Mouse (Mus musculus): ENCODE measurements around the gene Cacnb4. TPM values are rescaled to one million over a fixed set of nuclear protein-coding genes. Genes with fewer than 3 reads are reported as not detected.

The Cacnb4 gene
- polyA plus RNA-seq, 1 experiment from 2014 or later, result 18.0 TPM

GRCm38 (mm10) chr2:52562356-52562755 is 114.3 kb downstream of the Cacnb4 start:
- WGBS, result 94% methylated on average over 3 of the region's 3 CpGs

GRCm38 (mm10) chr2:52561137-52561536 is 115.5 kb downstream of the Cacnb4 start:
- Histone ChIP-seq H3K4me1 (ENCODE audit: control insufficient read depth, insufficient read depth, low read length) (peaks cover 10% of the 10 kb centered on the region; the same call in 1 of the 2 replicates), H3K9ac (replicated peaks; ENCODE audit: low read length) (no peak overlapping the region), H3K27me3 (ENCODE audit: control insufficient read depth, insufficient read depth, low read length) (no peaks in the 10 kb centered on the region), H3K4me2 (ENCODE audit: low read length) (no peak overlapping the region), H3K4me3 (replicated peaks; ENCODE audit: low read depth, low read length) (no peak overlapping the region), H3K9me3 (ENCODE audit: control insufficient read depth, low read length) (no peaks in the 10 kb centered on the region), H3K27ac (replicated peaks; ENCODE audit: low read depth, low read length) (no peak overlapping the region), H3K36me3 (ENCODE audit: control insufficient read depth, insufficient read depth, low read length) (no peaks in the 10 kb centered on the region)
- DNase-seq (no peak), ATAC-seq (ENCODE audit: low FRiP score, low TSS enrichment) (no peak)
- 89% methylated on average over 7 of the region's 7 CpGs for WGBS

More at GRCm38 (mm10) chr2:52562356-52562755, 114.3 kb downstream of the Cacnb4 start:
- Histone ChIP-seq H3K36me3 (ENCODE audit: control insufficient read depth, insufficient read depth, low read length) (no peaks in the 10 kb centered on the region), H3K27ac (replicated peaks; ENCODE audit: low read depth, low read length) (no peak overlapping the region), H3K9ac (replicated peaks; ENCODE audit: low read length) (no peak overlapping the region), H3K9me3 (ENCODE audit: control insufficient read depth, low read length) (no peaks in the 10 kb centered on the region), H3K4me1 (ENCODE audit: control insufficient read depth, insufficient read depth, low read length) (no peaks in the 10 kb centered on the region), H3K4me3 (replicated peaks; ENCODE audit: low read depth, low read length) (no peak overlapping the region), H3K4me2 (ENCODE audit: low read length) (no peak overlapping the region), H3K27me3 (ENCODE audit: control insufficient read depth, insufficient read depth, low read length) (no peaks in the 10 kb centered on the region)
- ATAC-seq (ENCODE audit: low FRiP score, low TSS enrichment), result no peak
- no peak for DNase-seq

DNA sequence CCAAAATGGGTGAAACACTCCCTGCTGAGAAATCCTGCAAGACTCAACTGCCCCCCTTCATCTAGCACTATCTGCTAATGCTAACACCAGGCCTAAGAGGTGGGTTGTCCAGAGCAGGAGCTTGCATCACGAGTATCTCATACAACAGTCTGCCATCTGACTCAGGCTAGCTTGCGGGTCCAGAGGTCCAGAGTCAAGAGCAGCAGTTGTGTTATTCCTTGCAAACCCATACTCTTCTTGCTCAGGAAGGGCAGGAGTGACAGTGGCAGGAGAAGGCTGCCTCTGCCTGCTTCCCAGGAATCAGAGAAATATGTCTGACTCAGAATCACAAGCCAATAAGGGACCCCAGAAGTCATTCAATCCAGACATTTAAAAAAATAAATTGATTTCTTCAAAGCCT is 116.4 kb downstream of the Cacnb4 start:
- Histone ChIP-seq H3K9me3 (ENCODE audit: control insufficient read depth, low read length) (no peaks in the 10 kb centered on the region), H3K4me2 (ENCODE audit: low read length) (no peak overlapping the region), H3K27ac (replicated peaks; ENCODE audit: low read depth, low read length) (no peak overlapping the region), H3K36me3 (ENCODE audit: control insufficient read depth, insufficient read depth, low read length) (no peaks in the 10 kb centered on the region), H3K4me1 (ENCODE audit: control insufficient read depth, insufficient read depth, low read length) (peaks cover 19% of the 10 kb centered on the region; the same call in 1 of the 2 replicates), H3K9ac (replicated peaks; ENCODE audit: low read length) (no peak overlapping the region), H3K27me3 (ENCODE audit: control insufficient read depth, insufficient read depth, low read length) (no peaks in the 10 kb centered on the region), H3K4me3 (replicated peaks; ENCODE audit: low read depth, low read length) (no peak overlapping the region)
- WGBS, result 82% methylated on average over 2 of the region's 2 CpGs
- ATAC-seq (ENCODE audit: low FRiP score, low TSS enrichment) (no peak), DNase-seq (no peak)

DNA sequence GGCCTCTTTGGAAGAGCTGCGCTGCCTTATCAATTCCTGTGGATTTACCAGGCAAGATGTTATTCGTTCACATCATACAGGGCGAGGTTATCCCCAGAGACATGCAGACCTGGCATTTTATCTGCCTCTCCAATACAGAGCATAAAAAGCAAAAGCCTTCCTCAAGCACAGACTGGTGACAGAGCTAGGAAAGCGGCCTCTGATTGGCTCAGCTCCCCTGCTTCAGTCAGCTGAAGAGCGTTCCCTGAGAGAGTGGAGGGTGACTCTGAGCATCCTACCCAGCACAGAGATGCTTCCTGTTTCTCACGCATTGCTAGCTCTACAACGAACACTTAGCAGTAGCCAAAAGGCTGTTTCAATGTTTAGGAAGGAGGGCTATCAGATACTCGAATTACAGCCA is 118.2 kb downstream of the Cacnb4 start:
- H3K9me3 ChIP-seq (ENCODE audit: control insufficient read depth, low read length), result no peaks in the 10 kb centered on the region
- 22% methylated on average over 8 of the region's 8 CpGs for WGBS

DNA sequence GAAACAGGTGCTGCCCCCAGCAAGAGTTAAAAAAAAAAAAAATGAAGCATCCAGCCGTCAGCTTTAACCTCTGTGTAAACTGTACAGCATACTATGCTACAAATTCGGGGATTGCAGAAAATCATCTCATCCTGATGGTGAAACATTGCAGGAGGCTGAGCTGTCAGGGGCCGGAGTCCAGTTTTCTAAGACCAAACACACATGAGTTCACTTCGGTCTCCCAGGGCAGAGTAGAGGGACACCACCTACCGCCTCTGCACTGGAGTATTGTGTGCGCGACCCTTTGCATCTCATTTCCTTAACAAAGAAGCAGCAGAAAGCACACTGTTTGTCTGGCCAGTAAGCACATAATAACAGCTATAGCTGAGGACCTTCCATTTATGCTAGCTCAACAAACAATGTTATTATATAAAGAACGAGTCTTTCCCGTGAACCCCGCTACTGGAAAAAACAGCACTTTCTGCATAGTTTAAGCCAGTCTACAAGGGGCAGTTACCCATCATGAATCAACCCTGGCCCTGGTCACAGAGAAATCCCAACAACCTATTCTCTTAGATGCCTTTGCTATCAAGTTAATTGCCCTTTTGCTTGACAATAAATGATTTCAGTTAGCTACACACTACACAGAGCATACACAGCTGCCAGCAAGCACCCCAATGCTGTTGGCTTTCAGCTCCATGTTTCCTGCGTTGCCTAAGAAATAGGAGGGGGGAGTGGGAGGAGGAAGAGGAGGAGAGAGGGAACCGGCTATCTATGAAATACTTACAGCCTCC is 118.9 kb downstream of the Cacnb4 start:
- WGBS, result 22% methylated on average over 12 of the region's 12 CpGs
- Histone ChIP-seq H3K4me1 (ENCODE audit: control insufficient read depth, insufficient read depth, low read length) (peaks cover 19% of the 10 kb centered on the region; the same call in 1 of the 2 replicates), H3K4me2 (ENCODE audit: low read length) (peak overlapping the region; percentile 55), H3K27me3 (ENCODE audit: control insufficient read depth, insufficient read depth, low read length) (no peaks in the 10 kb centered on the region), H3K9ac (replicated peaks; ENCODE audit: low read length) (peak overlapping the region; percentile 67), H3K36me3 (ENCODE audit: control insufficient read depth, insufficient read depth, low read length) (no peaks in the 10 kb centered on the region), H3K4me3 (replicated peaks; ENCODE audit: low read depth, low read length) (peak overlapping the region; percentile 51), H3K27ac (replicated peaks; ENCODE audit: low read depth, low read length) (peak overlapping the region; percentile 85), H3K9me3 (ENCODE audit: control insufficient read depth, low read length) (no peaks in the 10 kb centered on the region)
- DNase-seq (peak; percentile 75), ATAC-seq (ENCODE audit: low FRiP score, low TSS enrichment) (peak; percentile 73)

More for the DNA sequence above, 118.2 kb downstream of the Cacnb4 start:
- Histone ChIP-seq H3K9ac (replicated peaks; ENCODE audit: low read length) (peak overlapping the region; percentile 67), H3K4me2 (ENCODE audit: low read length) (peak overlapping the region; percentile 55), H3K27ac (replicated peaks; ENCODE audit: low read depth, low read length) (peak overlapping the region; percentile 85), H3K36me3 (ENCODE audit: control insufficient read depth, insufficient read depth, low read length) (no peaks in the 10 kb centered on the region), H3K4me1 (ENCODE audit: control insufficient read depth, insufficient read depth, low read length) (peaks cover 19% of the 10 kb centered on the region; the same call in 1 of the 2 replicates), H3K4me3 (replicated peaks; ENCODE audit: low read depth, low read length) (peak overlapping the region; percentile 51), H3K27me3 (ENCODE audit: control insufficient read depth, insufficient read depth, low read length) (no peaks in the 10 kb centered on the region)
- DNase-seq, result peak; percentile 88
- peak; percentile 97 for ATAC-seq (ENCODE audit: low FRiP score, low TSS enrichment)

- peak; percentile 17 for DNase-seq
- H3K36me3 ChIP-seq (ENCODE audit: control insufficient read depth, insufficient read depth, low read length), result no peaks in the 10 kb centered on the region
- peak overlapping the region; percentile 55 for H3K4me2 ChIP-seq (ENCODE audit: low read length)
- ATAC-seq (ENCODE audit: low FRiP score, low TSS enrichment), result no peak
- H3K27me3 ChIP-seq (ENCODE audit: control insufficient read depth, insufficient read depth, low read length), result no peaks in the 10 kb centered on the region
- H3K4me3 ChIP-seq (replicated peaks; ENCODE audit: low read depth, low read length), result peak overlapping the region; percentile 51
- 63% methylated on average over 4 of the region's 4 CpGs for WGBS
- no peaks in the 10 kb centered on the region for H3K9me3 ChIP-seq (ENCODE audit: control insufficient read depth, low read length)
- H3K27ac ChIP-seq (replicated peaks; ENCODE audit: low read depth, low read length), result no peak overlapping the region
- H3K4me1 ChIP-seq (ENCODE audit: control insufficient read depth, insufficient read depth, low read length), result peaks cover 19% of the 10 kb centered on the region; the same call in 1 of the 2 replicates
- peak overlapping the region; percentile 67 for H3K9ac ChIP-seq (replicated peaks; ENCODE audit: low read length)
Observed at GRCm38 (mm10) chr2:52556961-52557326, 119.7 kb downstream of the Cacnb4 start.

DNA sequence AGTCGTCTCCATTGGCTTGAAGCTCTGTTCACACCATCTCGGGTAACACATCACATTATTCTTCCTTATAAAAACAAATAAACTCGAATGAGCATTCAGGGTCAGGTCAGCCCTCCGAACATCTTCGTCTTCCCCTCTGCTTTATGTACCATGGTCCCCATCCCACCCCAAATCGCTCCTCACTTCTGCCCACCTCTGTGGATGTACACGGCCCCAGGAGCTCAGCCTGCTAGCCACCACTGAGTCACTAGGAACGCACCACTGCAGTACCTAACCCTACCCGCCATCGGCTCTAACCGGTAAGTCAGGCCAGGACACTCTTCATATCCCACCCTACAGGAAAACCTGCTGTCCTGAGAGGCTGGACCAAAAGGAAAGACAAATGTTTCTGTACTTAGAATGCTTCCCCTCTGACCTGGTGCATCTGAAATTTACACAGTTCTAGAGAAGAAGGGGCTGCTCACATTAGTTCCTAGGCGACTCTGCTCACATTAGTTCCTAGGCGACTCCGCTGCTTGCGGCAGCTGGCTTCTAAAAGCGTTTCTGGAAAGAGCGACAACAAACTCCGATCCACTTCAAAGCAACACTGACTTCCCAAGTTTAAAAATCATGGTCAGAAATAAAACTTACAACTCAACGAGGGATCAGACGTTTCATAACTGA is 120.2 kb downstream of the Cacnb4 start:
- peak overlapping the region; percentile 55 for H3K4me2 ChIP-seq (ENCODE audit: low read length)
- no peaks in the 10 kb centered on the region for H3K27me3 ChIP-seq (ENCODE audit: control insufficient read depth, insufficient read depth, low read length)
- H3K4me1 ChIP-seq (ENCODE audit: control insufficient read depth, insufficient read depth, low read length), result peaks cover 19% of the 10 kb centered on the region; the same call in 1 of the 2 replicates
- WGBS, result 87% methylated on average over 20 of the region's 20 CpGs
- H3K4me3 ChIP-seq (replicated peaks; ENCODE audit: low read depth, low read length), result peak overlapping the region; percentile 51
- DNase-seq (peak; percentile 37), ATAC-seq (ENCODE audit: low FRiP score, low TSS enrichment) (no peak)
- H3K9ac ChIP-seq (replicated peaks; ENCODE audit: low read length), result peak overlapping the region; percentile 67; the same call in 1 of the 2 replicates
- H3K27ac ChIP-seq (replicated peaks; ENCODE audit: low read depth, low read length), result no peak overlapping the region
- no peaks in the 10 kb centered on the region for H3K36me3 ChIP-seq (ENCODE audit: control insufficient read depth, insufficient read depth, low read length)
- no peaks in the 10 kb centered on the region for H3K9me3 ChIP-seq (ENCODE audit: control insufficient read depth, low read length)

GRCm38 (mm10) chr2:52548401-52548800 is 128.2 kb downstream of the Cacnb4 start:
- Histone ChIP-seq H3K27me3 (ENCODE audit: control insufficient read depth, insufficient read depth, low read length) (no peaks in the 10 kb centered on the region), H3K4me3 (replicated peaks; ENCODE audit: low read depth, low read length) (no peak overlapping the region), H3K4me1 (ENCODE audit: control insufficient read depth, insufficient read depth, low read length) (no peaks in the 10 kb centered on the region), H3K27ac (replicated peaks; ENCODE audit: low read depth, low read length) (no peak overlapping the region), H3K9ac (replicated peaks; ENCODE audit: low read length) (no peak overlapping the region), H3K4me2 (ENCODE audit: low read length) (no peak overlapping the region), H3K36me3 (ENCODE audit: control insufficient read depth, insufficient read depth, low read length) (no peaks in the 10 kb centered on the region), H3K9me3 (ENCODE audit: control insufficient read depth, low read length) (peaks cover 4% of the 10 kb centered on the region; the same call in 1 of the 2 replicates)
- WGBS, result 94% methylated on average over 3 of the region's 3 CpGs
- no peak for DNase-seq
- no peak for ATAC-seq (ENCODE audit: low FRiP score, low TSS enrichment)
